Mouse (Mus musculus) forebrain, embryonic 16.5 days (tissue): ENCODE data around the gene Zfp324. TPM values are rescaled to one million over a fixed set of nuclear protein-coding genes. Genes with fewer than 3 reads are reported as not detected.
A peak's percentile ranks its signal among the peaks of the same experiment; 100 is the strongest.

Experiments
- ATAC-seq: fragments of 200-750 bp; cut with Nextera tagmentation; 2 replicates; pipeline ENCODE4 v1.8.0; 2017; ENCODE audit warnings: mild to moderate bottlenecking, moderate library complexity
- H3K27ac ChIP-seq: fragments of 300-500 bp; sonication (generic); 2 replicates; pipeline ENCODE4 v1.5.1; 2014; ENCODE audit warnings: low read length, control low read depth
- H3K27me3 ChIP-seq: fragments of 300-500 bp; sonication (generic); replicated peaks from 2 replicates; pipeline ENCODE4 v1.6.1; 2014; ENCODE audit warnings: low read length; ENCODE audit not compliant: control insufficient read depth, insufficient read depth
- H3K36me3 ChIP-seq: fragments of 300-500 bp; sonication (generic); 2 replicates; pipeline ENCODE4 v1.6.1; 2014; ENCODE audit not compliant: control insufficient read depth, insufficient read depth
- H3K4me1 ChIP-seq: fragments of 300-500 bp; sonication (generic); replicated peaks from 2 replicates; pipeline ENCODE4 v1.6.1; 2014; ENCODE audit warnings: low read length; ENCODE audit not compliant: control insufficient read depth, insufficient read depth
- H3K4me2 ChIP-seq: fragments of 300-500 bp; sonication (generic); 2 replicates; pipeline ENCODE4 v1.6.1; 2014; ENCODE audit warnings: mild to moderate bottlenecking, low read length, control low read depth
- H3K4me3 ChIP-seq: fragments of 300-500 bp; sonication (generic); replicated peaks from 2 replicates; pipeline ENCODE4 v1.5.1; 2014; ENCODE audit warnings: mild to moderate bottlenecking, low read length, control low read depth
- H3K9ac ChIP-seq: fragments of 300-500 bp; sonication (generic); replicated peaks from 2 replicates; pipeline ENCODE4 v1.6.1; 2014; ENCODE audit warnings: low read depth, low read length, control low read depth
- H3K9me3 ChIP-seq: fragments of 300-500 bp; sonication (generic); 2 replicates; pipeline ENCODE4 v1.6.1; 2016; ENCODE audit warnings: low read length; ENCODE audit not compliant: control insufficient read depth
- WGBS: fragments of 180-500 bp; shearing (Covaris S2); extraction: QIAGEN DNeasy Blood & Tissue Kit; methylation state at CpG from one replicate; pipeline ENCODE4 v1.1.7; 2014; 5-methylcytosine and 5-hydroxymethylcytosine counted together
- polyA plus RNA-seq: library from polyadenylated mRNA; unstranded; fragments of >200 nt; fragmentation: Nextera tagmentation; extraction: Ambion mirVana; gene quantifications from 2 replicates; pipeline ENCODE4 v1.2.1, GENCODE M21; 2015

Gene Zfp324
- polyA plus RNA-seq, 1 experiment from 2014 or later: 17.4 TPM

DNA sequence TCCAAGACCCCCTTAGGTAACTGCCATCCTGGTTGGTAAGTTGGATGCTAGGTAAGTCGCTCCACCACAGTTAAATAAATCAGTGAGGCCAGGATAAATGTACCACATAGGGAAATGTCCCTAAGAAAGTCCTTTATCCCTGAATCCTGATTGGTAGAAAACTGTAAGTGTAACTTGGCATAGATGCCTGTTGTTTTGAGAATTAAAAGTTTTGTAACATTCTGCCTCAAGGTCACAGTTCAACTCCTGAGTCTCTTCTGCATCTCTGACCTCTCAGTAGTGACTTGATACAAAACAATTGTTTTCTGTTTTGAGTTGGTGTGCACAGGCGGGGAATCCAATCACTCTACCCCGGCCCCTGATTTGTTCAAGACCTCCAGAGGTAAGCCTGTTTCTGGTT is 33.2 kb downstream of the Zfp324 start, which contains the start of gene Trim28:
TSS of gene Trim28 (plus strand) at position 264 of the 400 bp plus-strand sequence.
- no peak for ATAC-seq
- no peak within 1 kb of the TSS for H3K4me3 ChIP-seq

DNA sequence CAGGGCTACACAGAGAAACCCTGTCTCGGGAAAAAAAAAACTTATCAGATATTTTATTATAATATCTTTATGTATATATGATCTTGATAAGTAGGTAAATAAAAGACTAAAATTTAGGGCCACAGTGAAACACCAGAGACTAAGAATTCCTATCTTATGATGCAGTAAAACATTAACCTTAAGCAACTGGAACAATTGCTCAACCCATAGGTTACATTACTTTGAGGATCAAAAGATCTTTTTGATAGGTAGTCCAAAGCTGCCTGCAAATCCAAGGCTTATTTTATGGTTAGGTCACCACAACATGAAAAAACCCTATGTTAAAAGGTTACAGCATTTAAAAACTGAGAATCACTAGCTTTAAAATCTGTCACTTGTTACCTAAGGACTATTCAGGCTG is 35.9 kb downstream of the Zfp324 start:
- H3K4me3 ChIP-seq: no peak overlapping the region
- H3K9ac ChIP-seq: no peak overlapping the region
- H3K27ac ChIP-seq: no peak overlapping the region
- H3K9me3 ChIP-seq: no peaks in the 10 kb centered on the region
- WGBS: 72% methylated on average over 1 of the region's 1 CpGs
- no peaks in the 10 kb centered on the region for H3K27me3 ChIP-seq
- ATAC-seq: no peak
- H3K4me1 ChIP-seq: no peaks in the 10 kb centered on the region; the same call in 1 of the 2 replicates
- H3K36me3 ChIP-seq: peaks cover 4% of the 10 kb centered on the region; the same call in 1 of the 2 replicates
- no peak overlapping the region for H3K4me2 ChIP-seq

More for the DNA sequence above, 33.2 kb downstream of the Zfp324 start, which contains the start of gene Trim28:
- H3K4me2 ChIP-seq: no peak within 1 kb of the TSS
- no peaks in the 10 kb centered on the region for H3K36me3 ChIP-seq
- H3K27me3 ChIP-seq: no peaks in the 10 kb centered on the region
- no peak within 1 kb of the TSS for H3K9ac ChIP-seq
- no peaks in the 10 kb centered on the region for H3K9me3 ChIP-seq
- no peak within 1 kb of the TSS for H3K27ac ChIP-seq
- WGBS: 82% methylated on average over 3 of the region's 3 CpGs
- no peaks in the 10 kb centered on the region for H3K4me1 ChIP-seq

DNA sequence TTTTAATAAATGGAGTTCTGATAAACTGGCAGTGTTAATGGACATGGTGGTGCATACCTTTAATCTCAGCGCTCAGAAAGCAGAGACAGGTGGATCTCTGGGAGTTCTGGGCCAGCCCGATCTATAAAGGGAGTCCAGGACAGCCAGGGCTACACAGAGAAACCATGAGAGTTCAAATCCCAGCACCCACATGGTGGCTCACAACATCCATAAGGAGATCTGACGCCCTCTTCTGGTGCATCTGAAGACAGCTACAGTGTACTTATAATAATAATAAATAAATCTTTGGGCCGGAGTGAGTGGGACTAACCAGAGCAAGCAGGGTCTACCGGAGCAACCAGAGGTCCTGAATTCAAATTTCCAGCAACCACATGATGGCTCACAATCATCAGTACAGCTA is 37.7 kb downstream of the Zfp324 start:
- H3K9ac ChIP-seq: no peak overlapping the region
- no peak for ATAC-seq
- no peak overlapping the region for H3K4me2 ChIP-seq
- no peak overlapping the region for H3K27ac ChIP-seq
- peaks cover 4% of the 10 kb centered on the region; the same call in 1 of the 2 replicates for H3K36me3 ChIP-seq
- WGBS: 72% methylated on average over 5 of the region's 5 CpGs
- H3K9me3 ChIP-seq: no peaks in the 10 kb centered on the region
- peaks cover 8% of the 10 kb centered on the region for H3K4me1 ChIP-seq
- no peak overlapping the region for H3K4me3 ChIP-seq
- no peaks in the 10 kb centered on the region for H3K27me3 ChIP-seq

DNA sequence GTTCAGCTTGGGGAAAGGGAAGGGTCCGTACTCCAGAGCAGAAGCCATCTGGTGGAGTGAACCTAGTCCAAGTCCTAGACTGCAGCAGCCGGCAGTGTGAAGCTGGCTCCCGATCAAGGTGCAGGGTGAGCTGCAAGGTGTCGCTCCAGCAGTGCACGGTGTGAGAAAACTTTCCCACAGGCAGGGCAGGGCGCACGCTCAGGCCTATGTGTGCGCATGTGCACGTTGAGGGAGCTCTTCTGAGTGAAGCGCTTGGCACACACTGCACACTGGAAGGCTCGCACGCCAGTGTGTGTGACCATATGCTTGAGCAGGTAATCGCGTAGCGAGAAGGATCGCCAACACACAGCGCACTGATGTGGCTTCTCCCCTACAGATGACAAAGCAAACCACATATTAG is 40.4 kb downstream of the Zfp324 start:
- peaks cover 4% of the 10 kb centered on the region; the same call in 1 of the 2 replicates for H3K36me3 ChIP-seq
- no peak overlapping the region for H3K4me2 ChIP-seq
- no peak overlapping the region for H3K4me3 ChIP-seq
- H3K27ac ChIP-seq: no peak overlapping the region
- H3K9me3 ChIP-seq: no peaks in the 10 kb centered on the region
- no peak overlapping the region for H3K9ac ChIP-seq
- no peaks in the 10 kb centered on the region for H3K27me3 ChIP-seq
- no peak for ATAC-seq
- 77% methylated on average over 17 of the region's 17 CpGs for WGBS
- peaks cover 21% of the 10 kb centered on the region for H3K4me1 ChIP-seq

DNA sequence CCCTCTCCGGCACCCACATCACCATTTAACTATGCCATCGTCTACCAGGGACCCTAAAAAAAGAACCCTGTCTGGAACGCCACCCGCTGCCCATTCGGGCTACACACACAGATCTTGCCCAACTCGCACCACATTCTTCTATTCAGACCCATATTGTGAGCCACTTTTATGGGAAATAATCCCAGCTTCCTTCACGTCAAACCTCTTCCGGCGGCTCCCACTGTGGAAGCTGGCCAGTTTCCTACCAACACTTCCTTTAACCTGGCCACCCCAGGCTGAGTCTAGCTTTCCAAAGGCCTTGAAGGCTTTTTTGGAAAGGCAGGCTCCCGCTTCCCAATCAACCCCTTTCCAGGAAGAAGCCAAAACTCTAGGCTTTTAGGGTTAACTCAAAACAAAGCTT is 40.9 kb downstream of the Zfp324 start:
- Histone ChIP-seq H3K9me3 (no peaks in the 10 kb centered on the region), H3K27me3 (no peaks in the 10 kb centered on the region), H3K36me3 (peaks cover 4% of the 10 kb centered on the region; the same call in 1 of the 2 replicates), H3K27ac (no peak overlapping the region), H3K4me3 (no peak overlapping the region), H3K4me2 (no peak overlapping the region), H3K9ac (no peak overlapping the region), H3K4me1 (peaks cover 21% of the 10 kb centered on the region)
- no peak for ATAC-seq
- WGBS: 87% methylated on average over 10 of the region's 10 CpGs

DNA sequence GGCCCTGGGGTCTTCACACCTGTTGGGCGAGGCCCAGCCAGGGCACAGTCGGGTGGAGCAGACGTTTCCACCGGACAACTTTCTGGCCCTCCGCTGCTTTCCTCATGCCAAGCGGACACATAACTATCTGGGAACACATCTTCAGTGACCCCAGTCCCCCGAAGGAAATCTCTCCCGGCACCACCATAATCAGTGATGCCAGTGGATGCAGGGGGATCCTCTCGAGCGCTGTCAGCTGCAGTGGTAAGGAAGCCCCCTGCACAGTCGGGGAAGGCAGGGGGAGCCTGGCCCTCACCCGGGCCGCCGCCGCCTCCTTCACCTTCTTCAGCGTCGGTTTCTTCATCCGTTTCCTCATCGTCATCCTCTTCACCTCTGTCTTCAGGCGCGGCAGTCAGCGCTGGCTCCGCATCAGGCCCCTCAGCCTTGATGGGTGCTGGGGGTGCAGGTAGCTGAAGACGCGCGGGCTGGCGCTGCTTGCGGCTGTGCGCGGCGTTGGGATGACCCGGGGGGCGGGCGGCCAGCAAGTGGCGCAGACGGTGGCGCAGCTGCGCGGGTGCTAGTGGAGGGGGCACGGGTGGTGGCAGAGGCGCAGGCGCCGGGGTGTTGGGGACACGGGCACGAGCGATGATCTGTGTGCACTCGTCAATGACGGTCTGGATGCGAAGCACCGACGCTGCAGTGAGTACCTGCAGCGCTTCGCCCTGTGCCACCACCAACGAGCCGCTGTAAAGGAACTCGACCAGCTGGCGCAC is 41.9 kb downstream of the Zfp324 start:
- Histone ChIP-seq H3K36me3 (peaks cover 4% of the 10 kb centered on the region; the same call in 1 of the 2 replicates), H3K27me3 (no peaks in the 10 kb centered on the region), H3K27ac (no peak overlapping the region), H3K4me3 (no peak overlapping the region), H3K4me1 (peaks cover 21% of the 10 kb centered on the region), H3K9me3 (no peaks in the 10 kb centered on the region), H3K4me2 (no peak overlapping the region), H3K9ac (peak overlapping the region; percentile 16; the same call in 1 of the 2 replicates)
- no peak for ATAC-seq
- WGBS: 43% methylated on average over 57 of the region's 57 CpGs

DNA sequence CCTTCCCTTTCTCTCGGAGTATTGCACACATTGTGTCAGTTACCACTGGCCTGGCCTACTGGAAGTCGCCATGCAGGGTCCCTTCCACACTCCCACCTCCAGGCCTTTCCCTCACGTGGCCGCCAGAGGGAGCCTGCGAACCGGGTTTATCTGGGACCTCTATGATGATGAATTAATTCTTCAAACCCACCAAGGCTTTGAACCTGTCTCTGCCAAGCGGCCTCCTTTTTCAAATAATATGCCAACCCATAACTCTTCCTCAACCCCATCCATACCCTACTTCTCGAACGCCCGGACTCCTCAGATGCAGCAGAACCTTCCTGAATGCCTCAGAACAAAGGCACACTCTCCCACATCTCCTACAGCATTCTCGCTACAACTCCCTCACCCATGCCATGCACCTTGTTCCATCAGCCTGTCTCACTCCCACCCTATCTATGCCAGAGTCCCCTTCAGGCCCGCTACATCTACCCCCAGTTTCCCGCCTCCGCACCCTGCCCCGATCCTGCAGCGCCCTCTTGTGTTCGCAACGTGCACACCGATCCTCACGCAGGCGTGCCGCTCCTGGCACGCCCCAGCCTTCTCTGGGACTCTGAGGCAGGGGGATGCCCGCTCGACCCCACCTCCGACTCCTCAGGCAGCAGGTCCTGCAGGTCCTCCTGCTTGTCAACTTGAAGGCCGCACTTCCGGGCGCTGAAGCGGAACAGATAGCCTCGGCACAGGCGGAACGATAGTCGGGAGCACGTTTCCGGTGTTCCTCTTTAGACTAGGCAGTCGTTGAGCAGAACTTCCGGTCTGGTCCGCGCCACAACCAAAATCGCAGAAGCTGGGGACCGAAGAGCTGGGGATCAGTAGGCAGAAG is 43.7 kb downstream of the Zfp324 start:
- under 1% methylated on average over 42 of the region's 42 CpGs for WGBS
- peak overlapping the region; percentile 59 for H3K9ac ChIP-seq
- H3K4me3 ChIP-seq: peak overlapping the region; percentile 49
- H3K27ac ChIP-seq: peak overlapping the region; percentile 85
- H3K9me3 ChIP-seq: no peaks in the 10 kb centered on the region
- peaks cover 21% of the 10 kb centered on the region for H3K4me1 ChIP-seq
- peak overlapping the region; percentile 59 for H3K4me2 ChIP-seq
- peak; percentile 89 for ATAC-seq
- H3K27me3 ChIP-seq: no peaks in the 10 kb centered on the region
- H3K36me3 ChIP-seq: 0 out of 2 replicates have a peak, but pooled peaks cover 4% of the 10 kb centered on the region

DNA sequence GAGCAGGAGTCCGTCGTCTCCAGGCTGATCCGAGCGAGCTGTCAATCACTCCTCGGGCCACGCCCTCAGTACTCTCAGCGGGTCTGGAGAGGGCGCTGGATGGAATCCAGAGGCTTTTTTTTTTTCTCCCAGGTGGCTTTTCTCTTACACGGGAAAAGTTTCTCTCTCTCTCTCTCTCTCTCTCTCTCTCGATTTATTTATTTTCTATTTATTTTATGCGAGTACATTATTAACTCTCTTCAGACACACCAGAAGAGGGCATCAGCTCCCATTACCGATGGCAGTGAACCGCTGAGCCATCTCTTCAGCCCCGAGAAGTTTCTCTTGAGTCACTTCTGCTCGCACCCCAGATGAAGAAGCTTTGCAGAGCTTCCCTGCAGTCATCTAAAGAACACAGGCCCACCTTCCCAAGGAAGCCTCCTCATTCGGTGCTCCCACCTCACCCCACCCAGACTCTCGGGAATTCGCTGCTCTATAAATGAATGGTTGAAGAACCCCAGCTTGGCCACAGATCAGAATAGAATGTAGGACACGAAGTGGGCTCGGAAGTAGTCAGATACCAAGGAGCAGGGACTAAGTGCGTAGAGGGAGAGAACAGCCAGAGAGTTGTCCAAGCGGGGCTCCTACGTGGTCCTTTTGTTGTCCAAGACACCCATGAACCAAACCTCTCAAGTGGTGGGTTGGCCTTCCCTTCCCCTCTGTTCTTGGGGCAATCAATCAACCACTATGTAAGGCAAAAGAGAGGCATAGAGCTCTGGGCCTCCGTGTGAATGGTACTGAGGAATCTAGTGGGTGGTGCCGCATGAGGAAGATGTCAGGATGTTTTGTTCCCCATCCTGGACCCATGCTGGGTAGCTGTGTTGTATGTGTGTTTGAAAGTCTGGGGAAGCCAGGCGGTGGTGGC is 44.6 kb downstream of the Zfp324 start, which contains the start of gene Zbtb45:
TSS of gene Zbtb45 (minus strand) at position 30 of the 904 bp plus-strand sequence.
- Histone ChIP-seq H3K27me3 (no peaks in the 10 kb centered on the region), H3K4me2 (peak within 1 kb of the TSS; percentile 59), H3K4me1 (peaks cover 21% of the 10 kb centered on the region), H3K9ac (peak within 1 kb of the TSS; percentile 59), H3K27ac (peak within 1 kb of the TSS; percentile 85), H3K4me3 (peak within 1 kb of the TSS; percentile 49), H3K36me3 (no peaks in the 10 kb centered on the region), H3K9me3 (no peaks in the 10 kb centered on the region)
- 11% methylated on average over 26 of the region's 26 CpGs for WGBS
- no peak for ATAC-seq
